Mouse (Mus musculus) ES-Bruce4 (cell line): ENCODE measurements around the gene Prr22. TPM values are rescaled to one million over a fixed set of nuclear protein-coding genes. Genes with fewer than 3 reads are reported as not detected.

Experiments
- H3K27ac ChIP-seq: 2 replicates; pipeline ENCODE4 v1.5.1; 2012; ENCODE audit warnings: low read length, inconsistent platforms; ENCODE audit not compliant: insufficient read depth
- H3K27me3 ChIP-seq: 2 replicates; pipeline ENCODE4 v1.6.1; 2012; ENCODE audit warnings: mild to moderate bottlenecking, low read length, inconsistent platforms; ENCODE audit not compliant: control insufficient read depth, poor library complexity, insufficient read depth, severe bottlenecking
- H3K36me3 ChIP-seq: 2 replicates; pipeline ENCODE4 v1.6.1; 2012; ENCODE audit warnings: inconsistent platforms, mild to moderate bottlenecking, low read length, moderate library complexity; ENCODE audit not compliant: control insufficient read depth, poor library complexity, insufficient read depth, severe bottlenecking
- H3K4me1 ChIP-seq: one replicate; pipeline ENCODE4 v1.8.1; 2011; ENCODE audit warnings: low read length; ENCODE audit not compliant: control insufficient read depth, insufficient read depth
- H3K4me3 ChIP-seq: 2 replicates; pipeline ENCODE4 v1.5.1; 2011; ENCODE audit warnings: low read depth, mild to moderate bottlenecking, low read length
- H3K9ac ChIP-seq: 2 replicates; pipeline ENCODE4 v1.6.1; 2012; ENCODE audit warnings: low read depth, mild to moderate bottlenecking, inconsistent platforms; ENCODE audit not compliant: poor library complexity, severe bottlenecking
- H3K9me3 ChIP-seq: replicated peaks from 2 replicates; pipeline ENCODE4 v1.6.1; 2012; ENCODE audit warnings: mild to moderate bottlenecking, low read length, inconsistent platforms; ENCODE audit not compliant: control insufficient read depth, poor library complexity, insufficient read depth, severe bottlenecking
- CTCF ChIP-seq: IDR thresholded peaks from one replicate; pipeline ENCODE4 v1.8.1; 2011; ENCODE audit warnings: low read depth, low read length
- EP300 ChIP-seq: IDR thresholded peaks from 2 replicates; pipeline ENCODE4 v1.6.1; 2011; ENCODE audit warnings: low read depth, low read length; ENCODE audit not compliant: insufficient read depth
- POLR2A ChIP-seq: IDR thresholded peaks from one replicate; pipeline ENCODE4 v1.8.1; 2011; ENCODE audit warnings: low read length; ENCODE audit not compliant: insufficient read depth
- polyA plus RNA-seq: library from polyadenylated mRNA; stranded (reverse); fragments of >200 nt; gene quantifications from 2 replicates; pipeline ENCODE4 v1.2.4, GENCODE M21; 2011; ENCODE audit warnings: low read depth; ENCODE audit not compliant: missing spikeins, insufficient read depth, insufficient read length

The Prr22 gene
- polyA plus RNA-seq, 1 experiment, result not detected

DNA sequence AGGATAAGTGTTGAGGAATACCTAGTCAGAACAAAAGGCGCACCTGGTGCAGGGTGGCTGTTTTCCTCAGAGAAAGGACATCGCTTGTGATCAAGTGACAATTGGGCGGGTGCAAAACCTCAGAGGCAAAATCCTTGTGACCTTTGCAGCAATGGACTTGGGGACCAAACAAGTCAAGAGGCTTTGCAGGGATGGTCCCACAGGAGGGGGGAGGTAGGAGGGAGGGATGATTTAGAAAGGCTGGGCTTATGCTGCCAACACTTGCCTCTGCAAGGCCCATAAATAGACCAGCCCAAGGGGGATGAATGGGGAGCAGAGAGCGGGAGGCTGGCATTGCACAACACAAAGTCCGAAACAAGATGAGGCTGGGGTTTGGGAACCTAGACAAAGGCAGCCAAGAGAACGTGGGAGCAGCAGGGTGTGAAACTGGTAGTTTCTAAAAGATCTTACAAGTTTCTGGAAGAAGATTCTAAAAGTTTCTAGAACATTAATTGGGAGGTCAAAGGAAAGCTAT lies 49.0 kb downstream of the Prr22 start:
- peaks cover 10% of the 10 kb centered on the region for H3K4me1 ChIP-seq
- H3K4me3 ChIP-seq, result no peak overlapping the region
- 0 out of 2 replicates have a peak overlapping the region, but pooled peaks have one; percentile 4 for H3K27ac ChIP-seq

DNA sequence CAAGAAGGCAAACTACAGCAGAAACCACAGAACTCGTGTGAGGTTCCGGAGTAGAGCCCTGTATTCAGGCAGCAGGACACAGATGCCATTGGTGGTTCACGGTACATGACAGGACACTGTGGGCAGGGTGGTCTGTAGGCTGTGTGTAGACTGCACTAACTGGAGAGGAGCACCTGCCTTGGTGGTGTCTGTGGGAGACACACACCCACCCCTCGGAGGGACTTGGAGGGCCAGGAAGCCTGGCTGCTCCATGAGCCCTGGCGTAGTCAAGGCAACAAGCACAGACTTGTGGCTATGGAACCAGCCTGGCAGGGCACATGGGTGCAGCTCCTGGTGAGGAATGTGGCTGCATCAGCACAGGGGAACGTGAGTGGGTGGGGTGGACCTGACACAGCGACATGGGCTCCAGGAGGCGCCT lies 49.7 kb downstream of the Prr22 start:
- H3K27me3 ChIP-seq, result no peaks in the 10 kb centered on the region
- H3K27ac ChIP-seq, result no peak overlapping the region
- H3K9ac ChIP-seq, result no peak overlapping the region
- H3K4me3 ChIP-seq, result no peak overlapping the region
- peaks cover 10% of the 10 kb centered on the region for H3K4me1 ChIP-seq
- TF ChIP-seq EP300 (no peak), CTCF (no peak), POLR2A (no peak)
- no peaks in the 10 kb centered on the region for H3K36me3 ChIP-seq
- no peaks in the 10 kb centered on the region for H3K9me3 ChIP-seq

More for the DNA sequence above, 49.0 kb downstream of the Prr22 start:
- peak; percentile 76; the same call in 1 of the 2 replicates for TF ChIP-seq EP300
- TF ChIP-seq CTCF, result no peak
- no peaks in the 10 kb centered on the region for H3K36me3 ChIP-seq
- no peaks in the 10 kb centered on the region for H3K27me3 ChIP-seq
- no peaks in the 10 kb centered on the region for H3K9me3 ChIP-seq
- no peak overlapping the region for H3K9ac ChIP-seq

Other genes starting within 250 kb of the Prr22 start
- gene Gm20219, start 215.9 kb upstream of the Prr22 start, polyA plus RNA-seq, result 1.1 and 2.3 TPM in 2 replicates
- 107 and 117 TPM in 2 replicates for gene Safb2, start 185.7 kb upstream of the Prr22 start, polyA plus RNA-seq
- 99.4 and 111 TPM in 2 replicates for gene Safb, start 185.4 kb upstream of the Prr22 start, polyA plus RNA-seq
- gene 2410015M20Rik, start 160.5 kb upstream of the Prr22 start, polyA plus RNA-seq, result 105 and 131 TPM in 2 replicates
- gene Rpl36, start 156.8 kb upstream of the Prr22 start, polyA plus RNA-seq, result 704 and 766 TPM in 2 replicates
- 60.3 and 62.1 TPM in 2 replicates for gene Lonp1, start 143.4 kb upstream of the Prr22 start, polyA plus RNA-seq
- gene Catsperd, start 142.1 kb upstream of the Prr22 start, polyA plus RNA-seq, result 2.4 and 3.7 TPM in 2 replicates
- gene Ranbp3, start 97.0 kb upstream of the Prr22 start, polyA plus RNA-seq, result 72.6 and 75.6 TPM in 2 replicates
- gene Ndufa11, start 52.5 kb upstream of the Prr22 start, polyA plus RNA-seq, result 152 and 177 TPM in 2 replicates
- 23.2 and 24.2 TPM in 2 replicates for gene Vmac, start 52.2 kb upstream of the Prr22 start, polyA plus RNA-seq
- 8.1 and 10.8 TPM in 2 replicates for gene Nrtn, start 12.7 kb upstream of the Prr22 start, polyA plus RNA-seq
- gene Dus3l, start 5.5 kb upstream of the Prr22 start, polyA plus RNA-seq, result 18.4 and 18.9 TPM in 2 replicates
- 27.5 and 30.5 TPM in 2 replicates for gene Rfx2, start 60.8 kb downstream of the Prr22 start, polyA plus RNA-seq
- 0.46 and 0.68 TPM in 2 replicates for gene Acsbg2, start 104.2 kb downstream of the Prr22 start, polyA plus RNA-seq
- gene 1700061G19Rik, start 105.2 kb downstream of the Prr22 start, polyA plus RNA-seq, result 8.0 and 8.4 TPM in 2 replicates
- gene Mllt1, start 165.2 kb downstream of the Prr22 start, polyA plus RNA-seq, result 20.7 and 21.9 TPM in 2 replicates
- 0.37 and 0.49 TPM in 2 replicates for gene Acer1, start 211.9 kb downstream of the Prr22 start, polyA plus RNA-seq
- gene Clpp, start 220.1 kb downstream of the Prr22 start, polyA plus RNA-seq, result 47.7 and 59.9 TPM in 2 replicates
- gene Alkbh7, start 227.1 kb downstream of the Prr22 start, polyA plus RNA-seq, result 16.0 and 21.3 TPM in 2 replicates
- gene Pspn, start 229.8 kb downstream of the Prr22 start, polyA plus RNA-seq, result not detected in 2 replicates
- gene Gtf2f1, start 241.0 kb downstream of the Prr22 start, polyA plus RNA-seq, result 70.2 and 74.1 TPM in 2 replicates
- gene Gm17949, start 241.2 kb downstream of the Prr22 start, polyA plus RNA-seq, result 0.56 TPM in 1 of 2 replicates, not detected in the other